Mouse (Mus musculus) midbrain, embryonic 16.5 days (tissue): Measurements from ENCODE around the gene Prss8. TPM values are rescaled to one million over a fixed set of nuclear protein-coding genes. Genes with fewer than 3 reads are reported as not detected.

Source experiments
- polyA plus RNA-seq: library from polyadenylated mRNA; unstranded; fragments of >200 nt; fragmentation: Nextera tagmentation; extraction: Ambion mirVana; gene quantifications from 2 replicates; pipeline ENCODE4 v1.2.1, GENCODE M21; 2015

Prss8 gene
- polyA plus RNA-seq, 1 experiment from 2014 or later = 0.20 TPM

Other genes starting within 250 kb of the Prss8 start
- gene Bcl7c, start 221.2 kb downstream of the Prss8 start, polyA plus RNA-seq = 41.7 and 43.2 TPM in 2 replicates
- 3.2 and 3.3 TPM in 2 replicates for gene Ctf1, start 217.4 kb downstream of the Prss8 start, polyA plus RNA-seq
- 0.10 TPM in 1 of 2 replicates, not detected in the other for gene Ctf2, start 197.9 kb downstream of the Prss8 start, polyA plus RNA-seq
- 7.4 and 8.0 TPM in 2 replicates for gene Fbxl19, start 185.6 kb downstream of the Prss8 start, polyA plus RNA-seq
- gene Orai3, start 160.3 kb downstream of the Prss8 start, polyA plus RNA-seq = 8.8 TPM in 2 replicates
- 12.8 and 18.0 TPM in 2 replicates for gene Setd1a, start 153.4 kb downstream of the Prss8 start, polyA plus RNA-seq
- gene Gm49388, start 144.5 kb downstream of the Prss8 start, polyA plus RNA-seq = not detected in 2 replicates
- gene Hsd3b7, start 129.5 kb downstream of the Prss8 start, polyA plus RNA-seq = 8.4 and 10.3 TPM in 2 replicates
- gene Stx4a, start 105.8 kb downstream of the Prss8 start, polyA plus RNA-seq = 18.3 and 19.7 TPM in 2 replicates
- 66.5 and 82.2 TPM in 2 replicates for gene Stx1b, start 105.6 kb downstream of the Prss8 start, polyA plus RNA-seq
- 8.3 and 10.6 TPM in 2 replicates for gene Zfp646, start 53.9 kb downstream of the Prss8 start, polyA plus RNA-seq
- 37.8 and 38.8 TPM in 2 replicates for gene Zfp668, start 53.3 kb downstream of the Prss8 start, polyA plus RNA-seq
- gene Prss53, start 39.1 kb downstream of the Prss8 start, polyA plus RNA-seq = 1.1 and 1.2 TPM in 2 replicates
- gene Gm21974, start 34.6 kb downstream of the Prss8 start, polyA plus RNA-seq = not detected in 2 replicates
- 55.1 and 59.5 TPM in 2 replicates for gene Vkorc1, start 34.5 kb downstream of the Prss8 start, polyA plus RNA-seq
- 61.3 and 67.1 TPM in 2 replicates for gene Bckdk, start 26.0 kb downstream of the Prss8 start, polyA plus RNA-seq
- gene Kat8, start 17.6 kb downstream of the Prss8 start, polyA plus RNA-seq = 46.9 and 48.3 TPM in 2 replicates
- gene Prss36, start 16.6 kb upstream of the Prss8 start, polyA plus RNA-seq = 12.2 and 13.4 TPM in 2 replicates
- 283 and 325 TPM in 2 replicates for gene Fus, start 37.4 kb upstream of the Prss8 start, polyA plus RNA-seq
- gene Pycard, start 63.8 kb upstream of the Prss8 start, polyA plus RNA-seq = 2.3 and 6.9 TPM in 2 replicates
- gene Trim72, start 73.8 kb upstream of the Prss8 start, polyA plus RNA-seq = not detected in 2 replicates
- gene Itgam, start 132.5 kb upstream of the Prss8 start, polyA plus RNA-seq = 0.83 and 0.90 TPM in 2 replicates
- not detected in 2 replicates for gene Gm49368, start 132.6 kb upstream of the Prss8 start, polyA plus RNA-seq
- 0.09 and 0.21 TPM in 2 replicates for gene Itgax, start 199.4 kb upstream of the Prss8 start, polyA plus RNA-seq
- not detected in 2 replicates for gene Itgad, start 224.3 kb upstream of the Prss8 start, polyA plus RNA-seq